ENCODE assay signal across 29 mouse cellular contexts in the genomic region with DNA sequence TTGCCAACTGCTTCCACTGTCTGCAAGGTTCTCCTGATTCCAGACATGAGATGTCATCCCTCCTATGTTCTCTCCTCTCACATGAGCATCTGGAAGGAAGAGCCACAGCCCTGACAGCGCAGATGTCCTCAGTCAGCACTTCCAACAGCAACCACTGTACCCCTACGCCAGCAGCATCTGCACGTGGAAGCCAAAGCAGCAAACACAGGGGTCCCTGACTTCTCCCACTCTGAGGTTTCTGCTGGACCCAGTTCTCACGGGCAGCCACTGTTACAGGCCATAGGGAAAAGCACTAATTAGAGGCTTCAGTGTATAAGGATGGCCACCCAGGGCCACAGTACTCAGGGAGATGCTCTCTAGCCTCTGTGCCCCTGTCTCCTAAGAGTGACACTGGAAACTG.
DNase-seq lines count a peak whose midpoint lies in the region; ATAC-seq and TF ChIP-seq lines count a peak whose summit lies in the region.
"Had no signal": no experiment of that assay in that cellular context is flagged by ENCODE, and none has a peak within 500 bp of the region (broad histone marks: within the 10 kb centered on the region; RNA-seq: fewer than 3 reads in every experiment).

No protein-coding gene starts in this region.

- H3K27me3 ChIP-seq in megakaryocyte, embryonic 14.5 days (replicated peaks) = no peaks in the 10 kb centered on the region
- H3K27me3 ChIP-seq: embryonic facial prominence, embryonic 12.5 days; forebrain, embryonic 15.5 days; heart, embryonic 12.5 days; intestine, embryonic 15.5 days; liver, embryonic 15.5 days; lung, embryonic 15.5 days; midbrain, embryonic 15.5 days; neural tube, embryonic 12.5 days; Patski had no signal

- no peak for TF ChIP-seq CTCF in gastrocnemius, adult 2 months (IDR thresholded peaks at IDR 0.05)

- no peaks in the 10 kb centered on the region for H3K79me2 ChIP-seq in macrophage (ENCODE audit: inconsistent target)

- 92% methylated on average over 4 of the region's 4 CpGs for WGBS in macrophage (ENCODE audit: missing documents)

- peak overlapping the region; percentile 72 for H3K27ac ChIP-seq in gastrocnemius, adult 2 months
- peak overlapping the region; percentile 45 for H3K27ac ChIP-seq in macrophage
- H3K27ac ChIP-seq: embryonic facial prominence, embryonic 12.5 days; forebrain, embryonic 15.5 days; hindbrain, postnatal 0 days; intestine, embryonic 15.5 days; liver, embryonic 15.5 days; lung, embryonic 15.5 days; midbrain, embryonic 15.5 days; neural tube, embryonic 12.5 days had no signal

- H3K4me1 ChIP-seq in megakaryocyte, embryonic 14.5 days = peaks cover 97% of the 10 kb centered on the region
- H3K4me1 ChIP-seq: intestine, embryonic 15.5 days had no signal

- ATAC-seq in megakaryocyte, adult 5-6 weeks (ENCODE audit: poor library complexity, severe bottlenecking) = no peak
- ATAC-seq: forebrain, embryonic 15.5 days; hindbrain, postnatal 0 days; intestine, embryonic 15.5 days; midbrain, embryonic 15.5 days; Patski had no signal

- intact Hi-C loops in gastrocnemius, adult 2 months (cut with DNase I) = no loop called here
- intact Hi-C loops in gastrocnemius, postnatal 36 days (cut with DNase I) = no loop called here

- no peak for DNase-seq in gastrocnemius, adult 2 months
- no peak for DNase-seq in gastrocnemius, postnatal 36 days
- peak; percentile 38 for DNase-seq in kidney, postnatal 10 days
- no peak for DNase-seq in kidney, adult 11 months
- no peak for DNase-seq in urinary bladder, postnatal 36 days (ENCODE audit: low spot score in 2 of 2)
- DNase-seq: adrenal gland, postnatal 10 days; cerebellum, adult 9-10 months; cerebellum, postnatal 36 days; embryo, embryonic 11 days; gastrocnemius, postnatal 14 days; heart, adult 18-20 months; heart, postnatal 4 days; kidney, adult 8-10 months; kidney, postnatal 25 days; lung, postnatal 36 days; thymus, postnatal 14 days had no signal

- H3K36me3 ChIP-seq in megakaryocyte, embryonic 14.5 days (replicated peaks; ENCODE audit: low read length) = no peaks in the 10 kb centered on the region
- H3K36me3 ChIP-seq in macrophage (ENCODE audit: inconsistent target) = no peaks in the 10 kb centered on the region
- H3K36me3 ChIP-seq: embryonic facial prominence, embryonic 12.5 days; forebrain, embryonic 15.5 days; heart, embryonic 12.5 days; intestine, embryonic 15.5 days; liver, embryonic 15.5 days; lung, embryonic 15.5 days; midbrain, embryonic 15.5 days; neural tube, embryonic 12.5 days had no signal

- H3K4me3 ChIP-seq in gastrocnemius, adult 2 months = no peak overlapping the region
- peak overlapping the region; percentile 7 for H3K4me3 ChIP-seq in megakaryocyte, embryonic 14.5 days (replicated peaks)
- no peak overlapping the region for H3K4me3 ChIP-seq in macrophage (ENCODE audit: inconsistent target)
- H3K4me3 ChIP-seq: embryonic facial prominence, embryonic 12.5 days; forebrain, embryonic 15.5 days; heart, embryonic 12.5 days; intestine, embryonic 15.5 days; liver, embryonic 15.5 days; lung, embryonic 15.5 days; midbrain, embryonic 15.5 days; neural tube, embryonic 12.5 days had no signal

- H3K9me3 ChIP-seq in megakaryocyte, embryonic 14.5 days = no peaks in the 10 kb centered on the region
- H3K9me3 ChIP-seq: embryonic facial prominence, embryonic 12.5 days; forebrain, embryonic 15.5 days; heart, embryonic 12.5 days; intestine, embryonic 15.5 days; liver, embryonic 15.5 days; lung, embryonic 15.5 days; midbrain, embryonic 15.5 days; neural tube, embryonic 12.5 days had no signal
